Mouse (Mus musculus): Measurements from ENCODE around the gene Cdkn2c.
A peak's percentile ranks its signal among the peaks of the same experiment; 100 is the strongest.

Cdkn2c gene

DNA sequence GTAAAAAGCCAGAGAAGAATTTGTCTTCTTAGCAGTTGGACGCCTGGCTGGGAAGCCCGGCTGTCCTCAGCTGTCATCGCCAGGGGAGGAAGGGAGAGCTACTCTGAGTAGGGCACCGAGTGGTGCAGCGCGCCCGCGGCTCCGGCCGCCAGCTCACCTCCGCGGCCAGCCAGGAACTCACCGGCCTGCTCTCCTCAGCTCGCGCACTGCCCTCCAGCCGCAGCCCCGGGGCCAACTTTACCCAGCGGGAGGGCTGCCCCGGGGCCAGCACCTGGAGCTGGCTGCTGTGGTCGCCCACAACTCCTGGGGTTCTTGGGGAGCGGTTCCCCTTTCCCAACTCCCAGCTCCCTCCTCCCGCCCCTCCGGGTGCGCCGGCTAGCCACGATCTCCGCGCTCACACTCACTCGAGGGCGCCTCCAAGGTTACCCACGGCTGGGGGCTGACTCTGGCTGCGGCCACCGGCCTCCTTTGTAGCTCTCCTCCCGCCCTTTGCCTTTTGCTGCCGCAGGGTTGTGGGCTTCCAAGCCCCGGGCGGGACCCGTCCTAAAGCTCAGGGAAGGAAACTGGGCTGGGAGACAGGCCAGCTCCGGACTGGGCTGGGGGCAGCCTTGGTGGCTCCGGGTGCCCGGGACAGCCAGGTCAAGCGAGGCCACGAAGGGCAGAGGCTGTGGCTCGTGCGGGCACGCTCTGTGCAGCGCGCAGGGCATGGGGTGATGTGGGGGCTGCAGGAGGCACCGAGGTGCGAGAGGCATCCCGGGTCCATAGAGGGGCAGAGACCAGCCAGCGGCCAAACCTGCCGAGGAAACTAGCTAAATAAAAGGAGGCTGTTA, 9.8 kb downstream of the Cdkn2c start:
- peak; percentile 63 for DNase-seq (ENCODE audit: low spot score)

DNA sequence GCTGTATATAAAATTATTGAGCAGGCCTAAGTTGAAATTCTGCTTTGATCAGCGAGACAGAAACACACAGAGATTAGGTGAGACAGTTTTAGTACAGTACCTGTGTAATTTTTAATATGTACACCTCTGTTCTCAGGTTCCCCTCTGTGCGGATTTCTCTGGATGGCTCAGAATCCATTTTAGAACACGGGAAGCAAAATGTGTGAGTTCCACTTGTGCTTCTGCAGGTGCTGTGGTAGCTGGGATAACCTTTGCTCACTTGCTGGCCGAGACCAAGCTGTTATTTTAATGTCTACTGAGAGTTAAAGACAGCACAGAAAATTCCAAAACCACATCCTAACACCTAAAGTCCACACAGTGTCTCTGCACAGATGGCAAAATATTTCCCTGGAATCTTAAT, 10.7 kb downstream of the Cdkn2c start:
- DNase-seq (ENCODE audit: low spot score), result no peak

DNA sequence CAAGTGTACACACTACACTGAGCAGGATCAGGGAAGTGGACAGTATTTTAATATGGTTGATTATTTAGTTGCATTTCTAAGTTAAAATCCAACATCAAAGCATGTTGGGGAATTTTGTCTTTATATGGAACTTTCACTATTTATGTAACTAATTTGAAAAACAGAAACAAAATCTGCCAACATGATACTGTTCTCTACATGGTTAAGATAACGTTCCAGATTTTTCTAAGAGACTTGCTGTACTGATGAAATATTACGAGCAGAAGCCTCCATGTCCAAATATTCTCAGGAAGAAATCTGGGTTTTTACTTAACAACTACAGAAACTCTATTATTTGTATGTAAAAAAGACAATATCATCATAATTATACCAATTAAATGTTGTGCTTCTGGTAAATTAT, 11.3 kb downstream of the Cdkn2c start:
- DNase-seq (ENCODE audit: low spot score), result no peak

DNA sequence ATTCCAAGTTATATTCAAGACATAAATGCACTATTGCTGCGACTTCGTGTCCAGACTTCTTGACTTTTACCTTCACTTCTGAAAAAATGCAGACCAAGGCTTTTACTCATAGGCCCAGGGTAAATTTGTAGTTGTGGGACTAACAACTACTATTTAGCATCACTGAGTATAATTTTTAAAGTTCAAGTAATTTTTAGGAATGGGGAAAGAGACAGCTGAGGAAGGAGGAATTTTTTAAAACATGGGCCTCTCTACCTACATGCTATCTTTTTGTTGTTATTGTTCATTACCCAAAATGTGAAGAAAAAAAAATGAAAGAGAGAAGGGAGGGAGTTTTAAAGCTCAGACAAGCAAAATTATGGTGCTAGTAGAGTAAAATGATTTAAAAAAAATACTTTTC, 12.3 kb downstream of the Cdkn2c start:
- no peak for DNase-seq (ENCODE audit: low spot score)

DNA sequence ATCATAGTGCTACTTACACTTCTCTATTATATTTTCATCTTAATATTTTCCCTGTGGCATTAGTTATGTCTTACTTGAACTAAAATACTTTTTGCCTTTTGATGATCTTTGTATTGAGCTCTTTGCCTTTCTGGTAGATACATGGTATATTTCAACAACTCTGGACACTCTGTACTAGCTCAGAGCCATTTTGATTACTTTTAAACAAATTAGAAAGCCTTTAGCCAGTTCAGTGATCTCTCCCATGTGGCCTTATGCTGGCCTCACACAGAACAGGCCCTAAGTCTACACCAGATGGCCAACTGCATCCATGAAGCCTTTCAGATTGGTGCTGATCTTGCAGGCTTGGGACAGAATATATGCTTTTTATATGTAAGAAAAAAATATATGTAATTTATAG, 13.7 kb downstream of the Cdkn2c start:
- no peak for DNase-seq (ENCODE audit: low spot score)

DNA sequence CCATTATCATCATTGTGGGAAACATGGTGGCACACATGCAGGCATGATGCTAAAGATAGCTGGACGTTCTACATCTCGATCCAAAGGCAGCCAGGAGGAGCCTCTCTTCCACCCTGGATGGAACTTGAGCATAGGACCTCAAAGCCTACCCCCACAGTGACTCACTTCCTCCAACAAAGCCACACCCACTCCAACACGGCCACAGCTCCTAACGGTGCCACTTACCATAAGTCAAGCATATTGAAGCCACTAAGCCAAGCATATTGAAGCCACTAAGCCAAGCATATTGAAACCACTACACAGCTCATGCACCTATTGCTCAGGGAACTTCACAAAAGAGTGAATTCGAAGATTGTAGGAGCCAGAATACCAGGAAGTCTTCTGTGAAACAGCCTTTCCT, 17.7 kb downstream of the Cdkn2c start:
- no peak for DNase-seq (ENCODE audit: low spot score)

DNA sequence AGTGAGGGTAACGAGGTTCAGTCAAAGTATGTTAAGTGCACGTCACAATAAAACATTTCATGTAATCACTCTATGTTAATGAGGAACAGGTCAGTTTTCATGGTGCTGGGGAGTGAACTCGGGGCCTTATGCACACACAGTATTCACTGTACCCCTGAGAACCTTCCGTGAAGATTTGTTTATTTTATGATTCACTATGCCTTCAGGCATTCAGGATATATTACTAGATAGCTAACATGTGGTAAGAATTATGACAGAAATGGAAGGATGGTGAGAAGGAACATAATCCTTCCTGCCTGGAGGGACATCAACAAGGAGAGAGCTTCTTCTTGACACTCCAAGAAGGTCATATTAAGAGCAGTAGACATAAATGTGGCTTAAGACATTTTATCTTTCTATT, 19.7 kb downstream of the Cdkn2c start:
- no peak for DNase-seq (ENCODE audit: low spot score)

DNA sequence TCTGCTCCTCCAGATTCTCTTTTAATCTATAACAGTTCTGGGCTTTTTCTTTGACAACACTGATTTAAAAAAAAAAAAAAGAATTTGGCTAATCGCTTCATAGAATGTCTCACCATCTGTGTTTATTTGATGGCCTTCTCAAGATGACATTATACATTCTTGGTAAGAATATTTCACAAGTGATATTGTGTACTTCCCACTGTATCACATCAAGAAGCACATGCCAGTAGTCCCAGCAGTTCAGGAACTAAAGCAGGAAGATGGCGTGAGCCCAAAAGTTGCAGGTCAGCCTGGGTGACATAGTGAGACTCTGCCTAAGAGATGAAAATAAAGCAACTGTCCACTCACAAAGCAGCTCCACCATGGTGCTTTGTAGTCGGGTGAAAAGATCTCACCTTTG, 25.5 kb downstream of the Cdkn2c start:
- no peak for DNase-seq (ENCODE audit: low spot score)

DNA sequence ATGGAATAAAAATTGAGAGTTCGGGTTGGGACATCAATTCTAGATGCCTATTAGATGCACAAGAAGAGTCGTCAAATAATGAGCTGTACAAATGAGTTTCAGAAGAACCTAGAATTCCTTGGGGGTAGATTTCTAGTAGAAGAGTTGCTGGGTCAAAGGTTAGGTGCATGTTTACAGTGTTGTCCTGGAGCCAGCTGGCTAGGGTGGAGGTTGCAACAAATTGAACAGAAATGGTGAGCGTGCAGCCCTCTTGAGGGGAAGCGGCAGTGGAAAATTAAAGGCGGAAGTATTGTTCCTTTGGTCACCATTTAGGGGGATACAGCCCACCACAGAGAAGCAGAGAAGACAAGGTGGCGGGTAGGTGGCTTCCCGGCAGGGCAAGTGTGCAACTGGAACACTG, 26.8 kb downstream of the Cdkn2c start:
- no peak for DNase-seq (ENCODE audit: low spot score)

DNA sequence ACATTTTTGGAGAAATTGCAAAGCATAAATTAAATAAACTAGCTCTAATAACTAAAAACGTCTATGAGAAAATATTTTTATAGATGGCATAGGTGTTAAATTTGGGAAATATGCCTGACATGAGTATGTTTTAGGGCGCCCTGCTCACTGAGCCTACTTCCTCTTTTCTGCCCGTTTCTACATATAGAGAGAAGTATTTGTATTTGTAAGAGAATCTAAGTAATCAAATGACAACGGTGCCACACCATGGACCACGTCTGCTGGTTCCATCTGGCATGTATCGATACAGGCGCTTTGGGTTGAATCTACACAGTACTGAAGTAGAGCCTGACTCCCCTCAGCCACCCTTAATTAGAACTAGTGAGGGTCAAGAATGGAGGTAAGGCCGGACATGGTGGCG, 27.6 kb downstream of the Cdkn2c start:
- no peak for DNase-seq (ENCODE audit: low spot score)

DNA sequence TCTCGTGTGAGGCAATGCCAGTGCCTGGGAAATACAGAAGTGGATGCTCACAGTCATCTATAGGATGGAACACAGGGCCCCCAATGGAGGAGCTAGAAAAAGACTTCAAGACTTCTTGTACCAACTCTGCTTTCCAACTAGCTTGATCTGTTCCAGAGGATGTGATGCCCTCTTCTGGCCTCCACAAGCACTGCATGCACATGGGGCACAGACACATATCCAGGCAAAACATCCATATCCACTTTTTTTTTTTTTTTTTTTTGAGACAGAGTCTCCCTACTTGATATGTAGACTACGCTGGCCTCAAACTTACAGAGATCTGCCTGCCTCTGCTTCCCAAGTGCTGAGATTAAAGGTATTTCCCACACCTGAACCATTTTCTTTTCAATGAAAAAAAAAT, 32.0 kb downstream of the Cdkn2c start:
- DNase-seq (ENCODE audit: low spot score), result no peak

DNA sequence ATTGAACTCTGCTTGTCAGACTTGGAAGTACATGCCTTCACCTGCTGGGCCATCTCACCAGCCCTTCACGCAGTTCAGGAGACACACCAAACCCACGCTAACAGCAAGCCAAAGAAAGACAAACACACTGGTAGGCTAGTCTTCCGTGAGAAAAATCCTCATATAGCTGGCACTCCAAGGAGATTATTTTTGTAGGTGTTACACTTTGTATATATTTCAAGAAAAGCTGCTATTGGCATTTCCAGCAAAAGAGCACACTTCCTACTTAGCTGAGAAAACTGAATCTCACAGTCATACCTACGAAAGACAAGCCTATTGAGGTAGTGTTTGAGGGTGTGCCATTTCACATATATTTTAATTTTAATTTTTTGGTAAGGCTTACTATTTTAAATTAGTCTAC, 36.0 kb downstream of the Cdkn2c start:
- no peak for DNase-seq (ENCODE audit: low spot score)

DNA sequence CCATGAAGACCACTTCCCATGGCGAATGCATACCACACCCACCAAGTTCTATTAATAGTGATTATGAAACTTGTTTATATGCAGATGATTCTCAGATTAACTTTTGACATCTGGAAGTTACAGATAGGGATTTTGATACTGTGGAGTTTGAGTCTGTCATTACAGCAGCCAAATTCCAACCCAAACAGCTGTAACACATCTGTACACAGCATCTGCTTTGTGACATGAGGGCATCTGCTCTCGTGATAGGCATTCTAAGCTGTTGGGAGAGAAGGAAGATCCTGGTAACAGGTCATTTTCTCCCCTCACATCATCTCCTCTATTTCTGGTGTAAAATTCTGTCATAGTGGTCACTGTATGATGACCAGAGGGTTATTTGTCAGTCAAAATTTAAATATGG, 36.8 kb downstream of the Cdkn2c start:
- DNase-seq (ENCODE audit: low spot score), result no peak

DNA sequence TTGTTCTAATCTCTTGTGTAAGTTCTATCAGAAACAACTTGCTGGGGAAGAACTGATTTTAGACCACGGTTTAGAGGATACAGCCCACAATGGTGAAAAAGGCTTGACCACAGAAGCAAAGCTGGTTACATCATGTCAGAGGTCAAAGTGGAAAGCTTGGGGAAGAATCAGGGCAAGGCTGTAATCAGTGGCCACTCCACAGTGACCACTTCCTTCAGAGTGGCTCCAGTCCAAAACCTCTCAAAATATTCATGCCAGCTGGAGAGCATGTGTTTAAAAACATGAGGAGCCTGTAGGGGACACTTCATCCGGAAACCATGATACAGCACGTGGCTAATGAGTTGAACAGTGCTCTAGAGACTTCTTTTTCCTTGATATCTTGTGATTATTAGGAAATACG, 54.4 kb downstream of the Cdkn2c start:
- DNase-seq (ENCODE audit: low spot score), result no peak

All from ovary, postnatal 36 days (tissue).